Mouse (Mus musculus) erythroblast, adult 5-6 weeks (primary cell): ENCODE measurements around the gene Sema6c. TPM values are rescaled to one million over a fixed set of nuclear protein-coding genes. Genes with fewer than 3 reads are reported as not detected.

Experiments used
- ATAC-seq: replicated peaks from 2 replicates; pipeline ENCODE4 v1.8.0; 2016; ENCODE audit warnings: moderate number of reproducible peaks, mild to moderate bottlenecking, moderate TSS enrichment, inconsistent platforms; ENCODE audit not compliant: poor library complexity, low FRiP score, severe bottlenecking
- total RNA-seq, 2 experiments: library from RNA; stranded (forward) in 1 of 2; stranded (reverse) in 1 of 2; fragments of 150-400 nt in 1 of 2; fragments of 200-764, 138-1000 nt in 1 of 2; gene quantifications; 2 replicates each; pipeline versions ENCODE4 v1.2.3 to v1.2.4; 2015 to 2017; ENCODE audit warnings: low replicate concordance in 2 of 2

Sema6c gene
- total RNA-seq, 2 experiments from 2014 or later, result not detected

DNA sequence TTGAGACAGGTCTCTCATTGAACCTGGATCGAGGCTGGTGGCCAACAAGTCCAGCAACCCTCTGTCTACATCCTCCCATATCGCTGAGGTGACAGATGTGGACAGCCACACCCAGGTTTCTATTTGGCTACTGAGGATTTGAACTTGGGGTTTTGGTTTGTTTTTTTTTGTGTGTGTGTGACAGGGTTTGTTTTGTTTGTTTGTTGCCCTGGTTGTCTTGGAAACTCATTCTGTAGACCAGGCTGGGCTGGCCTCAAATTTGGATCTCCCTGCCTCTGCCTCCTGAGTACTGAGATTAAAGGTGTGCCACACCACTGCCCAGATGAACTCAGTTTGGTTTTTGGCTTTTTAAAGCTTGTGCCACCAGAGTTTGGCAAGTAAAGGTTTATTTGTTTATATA lies 62.8 kb downstream of the Sema6c start:
- no peak for ATAC-seq

Other genes starting within 250 kb of the Sema6c start
- 20.3 and 45.0 TPM in 2 replicates for gene Selenbp1, start 227.4 kb upstream of the Sema6c start, total RNA-seq (2015; ENCODE audit: low replicate concordance)
- gene Selenbp1, start 227.4 kb upstream of the Sema6c start, total RNA-seq (2017; ENCODE audit: low replicate concordance), result 35.3 and 41.0 TPM in 2 replicates
- 3.3 and 4.2 TPM in 2 replicates for gene Rfx5, start 206.4 kb upstream of the Sema6c start, total RNA-seq (2015; ENCODE audit: low replicate concordance)
- 2.2 and 5.9 TPM in 2 replicates for gene Rfx5, start 206.4 kb upstream of the Sema6c start, total RNA-seq (2017; ENCODE audit: low replicate concordance)
- 8.6 and 14.4 TPM in 2 replicates for gene Pi4kb, start 185.7 kb upstream of the Sema6c start, total RNA-seq (2015; ENCODE audit: low replicate concordance)
- gene Pi4kb, start 185.7 kb upstream of the Sema6c start, total RNA-seq (2017; ENCODE audit: low replicate concordance), result 7.8 and 21.9 TPM in 2 replicates
- 5.9 and 6.5 TPM in 2 replicates for gene Zfp687, start 145.0 kb upstream of the Sema6c start, total RNA-seq (2015; ENCODE audit: low replicate concordance)
- gene Zfp687, start 145.0 kb upstream of the Sema6c start, total RNA-seq (2017; ENCODE audit: low replicate concordance), result 4.3 and 6.4 TPM in 2 replicates
- 76.9 and 89.3 TPM in 2 replicates for gene Psmd4, start 117.8 kb upstream of the Sema6c start, total RNA-seq (2015; ENCODE audit: low replicate concordance)
- 102 and 150 TPM in 2 replicates for gene Psmd4, start 117.8 kb upstream of the Sema6c start, total RNA-seq (2017; ENCODE audit: low replicate concordance)
- gene Pip5k1a, start 53.5 kb upstream of the Sema6c start, total RNA-seq (2015; ENCODE audit: low replicate concordance), result 31.5 and 42.4 TPM in 2 replicates
- gene Pip5k1a, start 53.5 kb upstream of the Sema6c start, total RNA-seq (2017; ENCODE audit: low replicate concordance), result 71.0 and 81.5 TPM in 2 replicates
- gene Vps72, start 49.4 kb upstream of the Sema6c start, total RNA-seq (2015; ENCODE audit: low replicate concordance), result 8.5 and 19.4 TPM in 2 replicates
- gene Vps72, start 49.4 kb upstream of the Sema6c start, total RNA-seq (2017; ENCODE audit: low replicate concordance), result 14.6 and 18.8 TPM in 2 replicates
- not detected in 2 replicates for gene Tmod4, start 36.0 kb upstream of the Sema6c start, total RNA-seq (2015; ENCODE audit: low replicate concordance)
- gene Tmod4, start 36.0 kb upstream of the Sema6c start, total RNA-seq (2017; ENCODE audit: low replicate concordance), result 0.17 and 3.3 TPM in 2 replicates
- 36.4 and 39.0 TPM in 2 replicates for gene Scnm1, start 26.4 kb upstream of the Sema6c start, total RNA-seq (2015; ENCODE audit: low replicate concordance)
- gene Scnm1, start 26.4 kb upstream of the Sema6c start, total RNA-seq (2017; ENCODE audit: low replicate concordance), result 38.9 and 39.8 TPM in 2 replicates
- gene Lysmd1, start 26.4 kb upstream of the Sema6c start, total RNA-seq (2015; ENCODE audit: low replicate concordance), result 7.7 and 12.1 TPM in 2 replicates
- gene Lysmd1, start 26.4 kb upstream of the Sema6c start, total RNA-seq (2017; ENCODE audit: low replicate concordance), result 11.7 and 13.7 TPM in 2 replicates
- 10.2 and 17.1 TPM in 2 replicates for gene Tnfaip8l2, start 18.1 kb upstream of the Sema6c start, total RNA-seq (2015; ENCODE audit: low replicate concordance)
- 6.0 and 12.4 TPM in 2 replicates for gene Tnfaip8l2, start 18.1 kb upstream of the Sema6c start, total RNA-seq (2017; ENCODE audit: low replicate concordance)
- gene Gabpb2, start 57.5 kb downstream of the Sema6c start, total RNA-seq (2015; ENCODE audit: low replicate concordance), result 12.5 and 16.1 TPM in 2 replicates
- gene Gabpb2, start 57.5 kb downstream of the Sema6c start, total RNA-seq (2017; ENCODE audit: low replicate concordance), result 38.1 and 40.8 TPM in 2 replicates
- gene Cdc42se1, start 68.3 kb downstream of the Sema6c start, total RNA-seq (2015; ENCODE audit: low replicate concordance), result 35.9 and 53.4 TPM in 2 replicates
- gene Cdc42se1, start 68.3 kb downstream of the Sema6c start, total RNA-seq (2017; ENCODE audit: low replicate concordance), result 12.8 and 21.5 TPM in 2 replicates
- gene Mllt11, start 71.7 kb downstream of the Sema6c start, total RNA-seq (2015; ENCODE audit: low replicate concordance), result 3.1 TPM in 1 of 2 replicates, not detected in the other
- 0.14 TPM in 1 of 2 replicates, not detected in the other for gene Mllt11, start 71.7 kb downstream of the Sema6c start, total RNA-seq (2017; ENCODE audit: low replicate concordance)
- gene Gm128, start 81.1 kb downstream of the Sema6c start, total RNA-seq (2015; ENCODE audit: low replicate concordance), result not detected in 2 replicates
- not detected in 2 replicates for gene Gm128, start 81.1 kb downstream of the Sema6c start, total RNA-seq (2017; ENCODE audit: low replicate concordance)
- not detected in 2 replicates for gene Bnipl, start 90.7 kb downstream of the Sema6c start, total RNA-seq (2015; ENCODE audit: low replicate concordance)
- 0.68 TPM in 1 of 2 replicates, not detected in the other for gene Bnipl, start 90.7 kb downstream of the Sema6c start, total RNA-seq (2017; ENCODE audit: low replicate concordance)
- gene Mindy1, start 120.9 kb downstream of the Sema6c start, total RNA-seq (2015; ENCODE audit: low replicate concordance), result 23.2 and 27.4 TPM in 2 replicates
- 17.7 and 28.2 TPM in 2 replicates for gene Mindy1, start 120.9 kb downstream of the Sema6c start, total RNA-seq (2017; ENCODE audit: low replicate concordance)
- gene Prune1, start 121.6 kb downstream of the Sema6c start, total RNA-seq (2015; ENCODE audit: low replicate concordance), result 3.3 and 7.5 TPM in 2 replicates
- 2.6 and 4.4 TPM in 2 replicates for gene Prune1, start 121.6 kb downstream of the Sema6c start, total RNA-seq (2017; ENCODE audit: low replicate concordance)
- 2.7 and 3.3 TPM in 2 replicates for gene Anxa9, start 146.7 kb downstream of the Sema6c start, total RNA-seq (2015; ENCODE audit: low replicate concordance)
- 0.98 and 2.1 TPM in 2 replicates for gene Anxa9, start 146.7 kb downstream of the Sema6c start, total RNA-seq (2017; ENCODE audit: low replicate concordance)
- 45.1 and 45.2 TPM in 2 replicates for gene Cers2, start 154.3 kb downstream of the Sema6c start, total RNA-seq (2015; ENCODE audit: low replicate concordance)
- 26.8 and 31.9 TPM in 2 replicates for gene Cers2, start 154.3 kb downstream of the Sema6c start, total RNA-seq (2017; ENCODE audit: low replicate concordance)
- gene Setdb1, start 196.7 kb downstream of the Sema6c start, total RNA-seq (2015; ENCODE audit: low replicate concordance), result 6.1 and 20.6 TPM in 2 replicates
- gene Setdb1, start 196.7 kb downstream of the Sema6c start, total RNA-seq (2017; ENCODE audit: low replicate concordance), result 6.6 and 7.5 TPM in 2 replicates
- gene 4930558C23Rik, start 242.4 kb downstream of the Sema6c start, total RNA-seq (2015; ENCODE audit: low replicate concordance), result not detected in 2 replicates
- not detected in 2 replicates for gene 4930558C23Rik, start 242.4 kb downstream of the Sema6c start, total RNA-seq (2017; ENCODE audit: low replicate concordance)